Mouse (Mus musculus) gastrocnemius, adult 2 months (tissue): ENCODE data around the gene Gsdma3. TPM values are rescaled to one million over a fixed set of nuclear protein-coding genes. Genes with fewer than 3 reads are reported as not detected.

Experiments used
- DNase-seq: peaks from one replicate; pipeline ENCODE4 v3.0.0; 2022
- H3K27ac ChIP-seq: fragments of 200-600 bp; 2 replicates; pipeline ENCODE4 v1.8.1; 2022; ENCODE audit warnings: mild to moderate bottlenecking
- H3K4me3 ChIP-seq: fragments of 200-600 bp; 2 replicates; pipeline ENCODE4 v1.8.1; 2022; ENCODE audit warnings: mild to moderate bottlenecking, moderate library complexity
- CTCF ChIP-seq: fragments of 200-600 bp; IDR thresholded peaks from 2 replicates; pipeline ENCODE4 v1.8.1; 2022; ENCODE audit warnings: antibody characterized with exemption, mild to moderate bottlenecking, moderate library complexity
- intact Hi-C: fragments of 180-260 bp; cut with DNase I; formaldehyde crosslinking; loops from one replicate; pipeline ENCODE4 v1.15.1; 2025
- long read RNA-seq, 2 experiments: library from polyadenylated mRNA; stranded (forward); transcript quantifications; one replicate each; pipeline ENCODE4 v2.0.0; 2021
- total RNA-seq, 2 experiments: library from RNA; stranded (reverse); gene quantifications; 2 replicates each; pipeline ENCODE4 v1.2.3; 2021

Gsdma3 gene
- 10 to 100 TPM; 17.7 to 28.8 TPM for total RNA-seq
- long read RNA-seq, experiment 1, partial matches to known transcripts = 3 of 3 reads
- long read RNA-seq, experiment 1, other reads (novel, unspliced or antisense) = 0 of 3 reads
- long read RNA-seq, experiment 2, partial matches to known transcripts = 10 of 12 reads
- long read RNA-seq, experiment 2, other reads (novel, unspliced or antisense) = 2 of 12 reads

- no peak for DNase-seq
- Histone ChIP-seq H3K27ac (no peak within 1 kb of the TSS), H3K4me3 (no peak within 1 kb of the TSS)
- intact Hi-C loops = no loop called here
- no peak for TF ChIP-seq CTCF
These were observed at the start of gene Gsdma3, which contains the start of gene Gm12355 for GRCm38 (mm10) chr11:98625611-98626410. Gene Gsdma3 (plus strand): TSS chr11:98626360. Gene Gm12355 (minus strand): TSS chr11:98625661.

- TF ChIP-seq CTCF = no peak
- H3K27ac ChIP-seq = peak overlapping the region; percentile 20; the same call in 1 of the 2 replicates
These were observed 48.4 kb upstream of the Gsdma3 start for GRCm38 (mm10) chr11:98577776-98578175.

GRCm38 (mm10) chr11:98580301-98581121 is 45.6 kb upstream of the Gsdma3 start:
- H3K27ac ChIP-seq = no peak overlapping the region
- no peak for TF ChIP-seq CTCF
- intact Hi-C loops = no loop called here
- no peak overlapping the region for H3K4me3 ChIP-seq
- no peak for DNase-seq

More at GRCm38 (mm10) chr11:98577776-98578175, 48.4 kb upstream of the Gsdma3 start:
- intact Hi-C loops = no loop called here
- H3K4me3 ChIP-seq = no peak overlapping the region
- peak; percentile 51 for DNase-seq

GRCm38 (mm10) chr11:98581286-98582029 is 44.7 kb upstream of the Gsdma3 start:
- H3K27ac ChIP-seq = no peak overlapping the region
- TF ChIP-seq CTCF = no peak
- intact Hi-C loops = no loop called here
- DNase-seq = no peak
- H3K4me3 ChIP-seq = no peak overlapping the region

- Histone ChIP-seq H3K4me3 (no peak overlapping the region), H3K27ac (no peak overlapping the region)
- intact Hi-C loops = no loop called here
- no peak for TF ChIP-seq CTCF
- no peak for DNase-seq
These were observed 44.2 kb upstream of the Gsdma3 start for GRCm38 (mm10) chr11:98582030-98582388.

GRCm38 (mm10) chr11:98582551-98583264 is 43.5 kb upstream of the Gsdma3 start:
- no peak for DNase-seq
- Histone ChIP-seq H3K27ac (no peak overlapping the region), H3K4me3 (no peak overlapping the region)
- intact Hi-C loops = no loop called here
- no peak for TF ChIP-seq CTCF

- DNase-seq = no peak
- Histone ChIP-seq H3K4me3 (no peak overlapping the region), H3K27ac (no peak overlapping the region)
- intact Hi-C loops = no loop called here
- TF ChIP-seq CTCF = no peak
These were observed 43.0 kb upstream of the Gsdma3 start for GRCm38 (mm10) chr11:98583265-98583552.

- no peak for DNase-seq
- no peak for TF ChIP-seq CTCF
- no peak overlapping the region for H3K4me3 ChIP-seq
- H3K27ac ChIP-seq = no peak overlapping the region
- intact Hi-C loops = no loop called here
These were observed 42.6 kb upstream of the Gsdma3 start for GRCm38 (mm10) chr11:98583571-98583970.

GRCm38 (mm10) chr11:98584146-98584545 is 42.0 kb upstream of the Gsdma3 start:
- Histone ChIP-seq H3K4me3 (no peak overlapping the region), H3K27ac (no peak overlapping the region)
- intact Hi-C loops = no loop called here

GRCm38 (mm10) chr11:98584629-98585177 is 41.5 kb upstream of the Gsdma3 start:
- no peak for DNase-seq
- intact Hi-C loops = loop anchor here (5.0 kb wide), 1 partner anchor 32 kb away; the partner anchor contains the start of gene Zpbp2
- no peak overlapping the region for H3K4me3 ChIP-seq
- TF ChIP-seq CTCF = no peak
- no peak overlapping the region for H3K27ac ChIP-seq

More at GRCm38 (mm10) chr11:98584146-98584545, 42.0 kb upstream of the Gsdma3 start:
- DNase-seq = no peak
- TF ChIP-seq CTCF = no peak

GRCm38 (mm10) chr11:98586087-98586891 is 39.9 kb upstream of the Gsdma3 start:
- Histone ChIP-seq H3K27ac (peak overlapping the region; percentile 94), H3K4me3 (peak overlapping the region; percentile 82)
- intact Hi-C loops = loop anchor here (5.0 kb wide), 1 partner anchor 34 kb away; the partner anchor contains the start of gene Zpbp2
- no peak for TF ChIP-seq CTCF
- DNase-seq = peak; percentile 30
